Mouse (Mus musculus) embryonic facial prominence, embryonic 14.5 days (tissue): Measurements from ENCODE around the gene Spsb1. TPM values are rescaled to one million over a fixed set of nuclear protein-coding genes. Genes with fewer than 3 reads are reported as not detected.

Source experiments
- ATAC-seq: fragments of 200-750 bp; cut with Nextera tagmentation; 2 replicates; pipeline ENCODE4 v1.8.0; 2017; ENCODE audit warnings: low read depth, moderate number of reproducible peaks, moderate TSS enrichment
- DNase-seq: peaks from one replicate; pipeline ENCODE4 v3.0.0-alpha.2; 2015; ENCODE audit warnings: low spot score
- H3K27ac ChIP-seq: fragments of 300-500 bp; sonication (generic); replicated peaks from 2 replicates; pipeline ENCODE4 v1.5.1; 2014; ENCODE audit warnings: low read depth, mild to moderate bottlenecking, low read length, moderate library complexity
- H3K27me3 ChIP-seq: fragments of 300-500 bp; sonication (generic); replicated peaks from 2 replicates; pipeline ENCODE4 v1.6.1; 2014; ENCODE audit warnings: low read length; ENCODE audit not compliant: control insufficient read depth, insufficient read depth
- H3K36me3 ChIP-seq: fragments of 300-500 bp; sonication (generic); 2 replicates; pipeline ENCODE4 v1.6.1; 2014; ENCODE audit warnings: low read length, mixed read lengths; ENCODE audit not compliant: control insufficient read depth, insufficient read depth
- H3K4me1 ChIP-seq: fragments of 300-500 bp; sonication (generic); 2 replicates; pipeline ENCODE4 v1.6.1; 2014; ENCODE audit warnings: antibody characterized with exemption, low read length; ENCODE audit not compliant: control insufficient read depth, insufficient read depth
- H3K4me2 ChIP-seq: fragments of 300-500 bp; sonication (generic); 2 replicates; pipeline ENCODE4 v1.6.1; 2014; ENCODE audit warnings: low read depth, mild to moderate bottlenecking, low read length, moderate library complexity, mixed read lengths
- H3K4me3 ChIP-seq: fragments of 300-500 bp; sonication (generic); 2 replicates; pipeline ENCODE4 v1.5.1; 2014; ENCODE audit warnings: low read depth, mild to moderate bottlenecking, low read length
- H3K9ac ChIP-seq: fragments of 300-500 bp; sonication (generic); 2 replicates; pipeline ENCODE4 v1.6.1; 2014; ENCODE audit warnings: low read depth, mild to moderate bottlenecking, low read length, moderate library complexity, mixed read lengths
- H3K9me3 ChIP-seq: fragments of 300-500 bp; sonication (generic); 2 replicates; pipeline ENCODE4 v1.6.1; 2016; ENCODE audit warnings: low read length; ENCODE audit not compliant: control insufficient read depth
- WGBS: fragments of 180-500 bp; shearing (Covaris S2); extraction: QIAGEN DNeasy Blood & Tissue Kit; methylation state at CpG from one replicate; pipeline ENCODE4 v1.1.7; 2014; 5-methylcytosine and 5-hydroxymethylcytosine counted together
- polyA plus RNA-seq: library from polyadenylated mRNA; unstranded; fragments of >200 nt; fragmentation: Nextera tagmentation; extraction: Ambion mirVana; gene quantifications from 2 replicates; pipeline ENCODE4 v1.2.1, GENCODE M21; 2014

The Spsb1 gene
- polyA plus RNA-seq, 1 experiment from 2014 or later = 19.6 TPM

GRCm38 (mm10) chr4:149846861-149847631, 107.8 kb downstream of the Spsb1 start:
- Histone ChIP-seq H3K4me2 (no peak overlapping the region), H3K36me3 (no peaks in the 10 kb centered on the region), H3K27me3 (no peaks in the 10 kb centered on the region), H3K4me1 (peaks cover 7% of the 10 kb centered on the region; the same call in 1 of the 2 replicates), H3K27ac (no peak overlapping the region), H3K9ac (no peak overlapping the region), H3K4me3 (no peak overlapping the region), H3K9me3 (no peaks in the 10 kb centered on the region)
- 70% methylated on average over 22 of the region's 22 CpGs for WGBS
- ATAC-seq = no peak; the same call in 1 of the 2 replicates
- no peak for DNase-seq

Other genes starting within 250 kb of the Spsb1 start
- 20.7 and 23.3 TPM in 2 replicates for gene Tmem201, start 217.0 kb downstream of the Spsb1 start, polyA plus RNA-seq
- 10.6 and 10.9 TPM in 2 replicates for gene Slc25a33, start 180.8 kb downstream of the Spsb1 start, polyA plus RNA-seq
- gene H6pd, start 54.0 kb upstream of the Spsb1 start, polyA plus RNA-seq = 14.1 and 14.7 TPM in 2 replicates
- 0.50 and 0.58 TPM in 2 replicates for gene Gpr157, start 132.3 kb upstream of the Spsb1 start, polyA plus RNA-seq
- gene Slc2a5, start 164.2 kb upstream of the Spsb1 start, polyA plus RNA-seq = 3.2 and 3.5 TPM in 2 replicates
- not detected in 2 replicates for gene Slc2a7, start 193.9 kb upstream of the Spsb1 start, polyA plus RNA-seq
- gene Car6, start 246.3 kb upstream of the Spsb1 start, polyA plus RNA-seq = not detected in 2 replicates